Mouse (Mus musculus) right cerebral cortex, postnatal 10 days (tissue): ENCODE data around the gene Sgsm2.
A peak's percentile ranks its signal among the peaks of the same experiment; 100 is the strongest.
"Not testable (repeated sequence)": the region's sequence is repeated elsewhere in the genome, so short reads cannot be mapped to it uniquely, and the experiment has no call there.

ENCODE experiments used
- DNase-seq, 2 experiments: peaks; one replicate each; pipeline ENCODE4 v3.0.0; 2021; ENCODE audit warnings: low spot score in 2 of 2

The Sgsm2 gene

DNA sequence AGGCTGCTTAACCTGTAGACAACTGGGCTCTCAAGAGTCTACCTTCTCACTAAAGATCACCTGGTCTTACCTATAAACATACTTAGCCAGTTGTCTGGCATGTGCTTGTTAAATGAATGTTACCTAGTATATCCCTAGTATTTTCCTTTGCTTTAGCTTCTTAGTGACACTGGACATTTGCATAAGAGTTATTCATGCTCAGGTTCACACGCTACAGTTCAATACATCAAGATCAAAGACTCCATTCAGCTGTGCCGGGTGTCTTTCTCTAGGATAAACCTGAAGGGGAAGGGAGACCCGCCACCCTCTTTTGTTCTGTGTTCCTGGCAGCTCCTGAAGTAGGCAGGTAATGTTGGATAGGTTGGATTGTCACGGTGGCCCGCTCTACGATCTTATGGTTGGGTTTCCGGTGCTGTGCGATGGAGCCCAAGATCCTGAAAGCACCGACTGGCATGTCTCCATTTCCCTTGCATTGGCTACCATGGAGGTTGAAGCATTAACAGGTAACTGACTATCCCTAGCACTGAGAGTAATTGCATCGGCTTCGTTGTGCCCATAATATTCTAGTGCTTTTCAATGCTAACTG is 67.8 kb downstream of the Sgsm2 start:
- peak in 1 of 2 experiments; percentile 28 for DNase-seq

DNA sequence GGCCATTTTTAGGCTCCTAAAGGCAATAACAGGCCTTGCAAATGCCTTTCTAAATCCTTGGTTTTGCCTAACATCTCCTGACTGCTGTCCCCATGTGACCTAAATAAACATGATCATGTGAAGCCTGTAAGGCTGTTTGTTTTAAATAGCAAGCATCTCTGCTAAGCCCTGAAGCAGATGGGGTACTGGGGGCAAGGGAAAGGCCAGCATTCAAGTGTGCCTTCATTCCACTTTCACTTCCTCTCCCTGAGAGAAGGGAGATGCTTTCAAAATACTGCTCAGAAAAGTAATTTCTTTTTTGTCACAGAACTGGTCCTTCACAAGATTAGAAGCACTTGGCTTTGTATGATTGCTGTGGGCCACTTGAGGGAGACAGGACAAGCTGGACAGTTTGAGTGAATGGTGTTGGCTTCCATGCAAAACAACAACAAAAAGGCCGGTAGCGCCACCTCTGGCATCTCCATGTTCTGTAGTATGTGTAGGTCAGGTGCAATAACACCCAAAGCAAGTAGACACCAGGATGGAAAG is 68.4 kb downstream of the Sgsm2 start:
- peak; percentile 34 to 49 for DNase-seq

DNA sequence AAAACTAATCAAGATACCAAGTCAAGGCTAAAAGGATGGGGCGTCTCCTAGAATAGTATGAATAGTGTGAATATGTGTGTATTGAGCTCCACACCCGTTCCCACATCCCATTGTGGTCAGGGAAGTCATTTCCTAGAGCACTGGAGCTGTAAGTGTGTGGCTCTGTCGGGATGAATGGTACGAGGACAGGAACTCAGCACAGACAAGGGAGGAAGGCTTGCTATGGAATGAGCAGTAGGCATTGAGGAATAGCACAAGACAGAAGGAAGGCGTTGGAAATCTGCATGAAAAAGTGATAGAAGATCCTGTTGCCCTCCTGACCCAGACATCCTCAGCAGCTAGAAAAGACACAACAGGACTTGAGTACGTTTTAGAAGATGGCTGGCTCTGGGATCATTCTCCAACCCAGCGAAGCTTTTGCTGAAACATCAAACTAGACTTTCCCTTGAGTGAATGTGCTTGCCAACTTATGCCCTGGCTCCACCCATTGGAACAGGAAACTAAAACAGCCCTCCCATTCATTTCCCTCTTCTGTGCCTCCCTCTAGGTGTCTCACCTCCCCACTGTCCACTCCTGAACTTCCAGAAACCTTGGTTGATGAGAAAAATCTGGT is 69.0 kb downstream of the Sgsm2 start:
- peak in 1 of 2 experiments; percentile 21 for DNase-seq

DNA sequence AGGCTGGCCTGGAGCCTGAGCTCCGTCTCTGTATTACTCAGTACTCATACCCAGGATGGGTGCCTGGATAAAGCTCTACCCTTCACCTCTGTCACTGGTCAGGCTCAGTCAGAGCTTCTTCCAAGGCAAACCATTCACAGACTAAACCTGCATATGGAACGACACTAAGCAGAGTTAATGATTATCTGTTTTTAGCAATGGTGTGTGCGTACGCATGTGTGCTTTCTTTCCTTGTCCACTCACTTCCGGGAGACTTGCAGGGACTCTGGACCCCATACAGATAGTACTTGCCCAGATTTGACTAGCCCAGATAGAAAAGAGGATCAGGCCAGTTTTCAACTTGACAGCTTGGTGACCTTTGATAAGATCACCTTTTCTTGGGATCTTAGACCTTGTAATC is 70.2 kb downstream of the Sgsm2 start:
- no peak for DNase-seq

DNA sequence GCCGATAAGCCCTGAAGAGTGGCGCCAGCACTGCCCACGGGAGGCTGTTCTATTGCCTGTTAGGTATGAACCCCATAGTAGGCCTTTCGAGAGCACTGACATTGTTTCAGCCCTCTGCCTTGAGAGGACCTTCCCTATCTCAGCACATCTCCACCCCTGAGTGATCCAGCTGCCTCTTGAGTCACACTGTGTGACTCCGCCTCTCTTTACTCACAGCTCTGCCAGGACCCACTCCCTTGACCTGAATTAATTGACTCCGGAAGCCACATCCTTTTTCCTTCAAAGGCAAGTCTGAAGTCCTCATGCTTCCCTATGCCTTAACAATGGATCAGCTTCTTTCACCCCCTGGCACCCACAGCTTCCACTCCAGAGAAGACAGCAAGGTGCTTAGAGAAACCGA is 70.7 kb downstream of the Sgsm2 start:
- no peak for DNase-seq

DNA sequence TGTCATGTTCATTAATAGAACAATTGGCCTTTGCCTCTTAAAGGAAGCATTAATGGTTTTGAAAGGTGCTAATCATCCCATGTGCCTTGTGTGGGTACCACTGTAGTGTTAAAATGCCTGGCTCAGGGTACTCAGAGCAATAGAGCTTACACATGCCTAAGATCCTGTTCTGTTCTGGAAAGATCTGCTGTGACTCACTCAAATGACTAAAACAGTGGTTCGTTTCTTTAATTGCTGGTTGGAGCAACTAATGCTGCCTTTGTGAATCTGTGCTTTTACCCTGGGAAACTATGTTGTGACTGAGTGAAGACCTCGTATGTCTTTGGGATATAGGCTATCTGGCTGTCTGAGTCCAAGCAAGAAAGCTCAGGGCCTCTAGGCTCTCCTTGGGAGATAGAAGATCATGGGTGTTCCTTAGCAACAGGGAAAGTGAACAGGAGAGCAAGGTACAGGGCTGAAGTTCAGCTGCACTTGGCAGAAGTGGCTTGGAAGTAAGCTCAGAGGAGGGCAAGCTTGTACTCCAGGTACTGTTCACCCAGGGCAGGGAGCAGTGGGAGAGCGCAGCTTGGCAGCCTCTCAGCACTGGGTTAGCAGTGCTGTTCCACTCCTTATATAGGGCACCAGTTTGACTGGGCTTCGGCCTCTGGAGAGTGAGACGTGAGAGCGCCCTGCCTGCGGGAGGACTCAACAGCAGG is 74.0 kb downstream of the Sgsm2 start:
- no peak for DNase-seq

DNA sequence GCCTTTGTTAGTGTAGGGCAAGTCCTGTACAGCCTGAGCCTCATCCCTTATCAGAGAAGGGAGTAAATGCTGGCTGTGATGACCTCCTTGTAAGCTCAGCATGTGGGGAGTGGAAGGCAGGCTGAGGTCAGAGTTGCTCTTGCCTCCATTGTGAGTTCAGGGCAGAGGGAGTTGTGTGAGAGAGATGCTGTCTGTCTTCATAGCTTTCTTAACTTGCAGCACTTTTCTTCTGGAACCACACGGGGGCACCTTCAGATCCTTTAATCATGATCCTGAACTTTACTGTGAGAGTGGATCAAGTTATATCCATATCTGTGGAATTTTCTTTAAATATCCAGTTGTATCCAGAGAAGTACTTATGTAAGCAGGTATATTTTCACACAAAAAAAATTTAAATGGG is 75.4 kb downstream of the Sgsm2 start:
- peak; percentile 49 to 57 for DNase-seq

DNA sequence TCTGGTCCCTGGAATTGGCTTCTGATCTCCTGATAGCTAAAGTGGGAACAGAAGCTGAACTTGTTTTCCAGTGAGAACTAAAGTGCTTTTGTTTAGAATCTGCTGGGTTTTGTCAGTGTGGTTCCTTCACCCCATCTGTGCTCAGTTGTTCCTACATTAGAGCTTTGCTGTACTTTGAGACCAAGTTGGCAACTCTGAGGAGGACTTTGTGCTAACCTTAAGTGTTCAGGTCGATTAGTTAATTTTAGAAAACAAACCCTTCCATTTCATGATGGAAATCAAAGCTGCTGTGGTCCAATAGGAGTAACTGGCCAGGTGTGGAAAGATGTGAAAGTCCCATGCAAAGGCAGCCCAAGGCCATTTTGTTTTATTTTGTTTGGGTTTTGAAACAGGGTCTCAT is 75.9 kb downstream of the Sgsm2 start:
- DNase-seq = no peak

DNA sequence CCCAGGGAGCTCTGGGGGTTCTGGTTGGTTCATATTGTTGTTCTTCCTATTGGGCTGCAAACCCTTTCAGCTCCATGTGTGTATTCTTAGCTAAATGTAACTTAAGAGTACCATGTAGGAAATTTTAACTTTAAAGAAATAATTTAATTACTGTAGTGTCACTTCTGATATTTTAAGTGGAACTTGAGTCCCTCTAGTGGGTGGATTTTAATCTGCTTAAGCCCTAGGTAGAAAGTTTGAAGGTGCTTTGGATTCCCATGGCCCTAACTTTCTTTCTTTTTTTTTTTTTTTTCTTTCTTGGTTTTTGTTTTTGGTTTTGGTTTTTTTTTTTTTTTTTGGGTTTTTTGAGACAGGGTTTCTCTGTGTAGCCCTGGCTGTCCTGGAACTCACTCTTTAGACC is 81.1 kb downstream of the Sgsm2 start:
- DNase-seq = no peak

DNA sequence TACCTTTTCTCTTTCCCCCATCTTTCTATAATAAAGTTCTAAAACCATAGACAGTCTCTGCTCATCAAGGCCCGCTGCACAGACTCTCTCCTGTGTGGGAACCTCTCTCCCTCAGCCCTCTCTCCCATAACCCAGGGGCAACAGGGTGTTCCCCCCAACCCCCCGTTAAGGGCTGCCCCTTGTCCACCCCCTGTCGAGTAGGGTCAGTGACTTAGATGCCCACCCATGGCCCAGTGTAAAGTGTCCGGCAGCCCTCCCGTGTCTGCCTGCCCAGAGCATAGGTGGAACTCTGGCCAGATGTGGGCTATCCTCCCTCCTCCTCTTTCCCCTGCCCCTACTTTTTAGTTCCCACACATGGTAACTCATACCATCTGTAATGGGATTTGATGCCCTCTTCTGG is 85.3 kb downstream of the Sgsm2 start:
- DNase-seq = no peak

DNA sequence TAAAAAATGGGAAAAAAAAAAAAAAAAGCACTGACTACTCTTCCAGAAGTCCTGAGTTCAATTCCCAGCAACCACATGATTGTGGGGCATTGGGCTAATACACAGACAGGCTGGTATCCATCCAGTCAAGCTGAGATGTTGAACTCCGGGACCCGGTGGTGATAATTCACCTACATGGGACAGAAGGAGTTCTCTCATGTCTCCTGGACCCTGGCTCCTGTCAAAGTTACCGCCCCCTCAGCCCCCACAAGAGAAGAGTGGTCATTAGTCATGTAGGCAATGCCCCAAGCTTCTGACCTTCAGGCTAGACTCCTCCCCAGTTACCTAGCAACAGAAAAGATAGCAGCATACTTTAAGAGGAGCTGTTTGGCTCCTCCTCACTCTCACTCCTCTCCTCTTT is 85.8 kb downstream of the Sgsm2 start:
- DNase-seq = not testable (repeated sequence)

DNA sequence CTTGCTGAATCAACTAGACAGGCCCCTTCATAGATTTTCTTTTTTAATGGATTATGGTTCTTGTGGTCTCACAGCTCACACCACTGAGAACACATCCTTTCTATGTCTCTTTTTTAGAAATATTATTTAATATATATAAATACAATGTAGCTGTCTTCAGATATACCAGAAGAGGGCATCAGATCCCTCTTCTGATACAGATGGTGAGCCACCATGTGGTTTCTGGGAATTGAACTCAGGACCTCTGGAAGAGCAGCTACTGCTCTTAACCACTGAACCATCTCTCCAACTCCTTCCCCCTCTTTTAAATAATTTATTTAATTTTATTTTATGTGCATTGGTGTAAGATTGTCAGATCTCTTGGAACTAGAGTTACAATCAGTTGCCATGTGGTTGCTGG is 86.7 kb downstream of the Sgsm2 start:
- DNase-seq = no peak

DNA sequence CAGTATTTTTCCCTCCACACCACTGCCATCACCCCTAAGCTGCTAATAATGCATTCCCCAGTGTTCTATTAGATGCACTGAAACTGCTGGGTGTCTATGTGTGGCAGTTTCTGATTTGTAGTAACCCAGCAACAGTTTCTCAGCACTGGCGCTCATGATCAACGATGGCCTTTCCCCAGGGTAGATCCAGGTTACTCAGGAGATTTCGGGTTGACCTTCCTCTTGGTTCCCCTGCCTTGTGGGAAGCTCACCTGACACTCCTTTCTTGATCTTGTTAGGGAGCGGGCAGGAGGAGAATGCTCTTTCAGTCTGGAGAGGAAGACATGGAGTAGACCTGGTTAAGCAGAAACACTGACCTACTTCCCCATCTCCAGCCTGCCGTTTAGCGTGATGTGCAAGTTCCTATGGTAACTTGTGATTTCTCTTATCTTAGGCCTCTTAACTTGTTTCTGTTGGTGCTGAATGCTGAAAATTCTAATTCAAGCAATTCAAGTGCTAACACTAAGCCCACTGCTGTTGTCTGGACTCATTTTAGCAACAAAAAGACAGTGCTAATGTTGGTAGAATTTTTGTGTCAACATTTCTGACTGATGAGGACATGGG is 88.5 kb downstream of the Sgsm2 start:
- DNase-seq = no peak

DNA sequence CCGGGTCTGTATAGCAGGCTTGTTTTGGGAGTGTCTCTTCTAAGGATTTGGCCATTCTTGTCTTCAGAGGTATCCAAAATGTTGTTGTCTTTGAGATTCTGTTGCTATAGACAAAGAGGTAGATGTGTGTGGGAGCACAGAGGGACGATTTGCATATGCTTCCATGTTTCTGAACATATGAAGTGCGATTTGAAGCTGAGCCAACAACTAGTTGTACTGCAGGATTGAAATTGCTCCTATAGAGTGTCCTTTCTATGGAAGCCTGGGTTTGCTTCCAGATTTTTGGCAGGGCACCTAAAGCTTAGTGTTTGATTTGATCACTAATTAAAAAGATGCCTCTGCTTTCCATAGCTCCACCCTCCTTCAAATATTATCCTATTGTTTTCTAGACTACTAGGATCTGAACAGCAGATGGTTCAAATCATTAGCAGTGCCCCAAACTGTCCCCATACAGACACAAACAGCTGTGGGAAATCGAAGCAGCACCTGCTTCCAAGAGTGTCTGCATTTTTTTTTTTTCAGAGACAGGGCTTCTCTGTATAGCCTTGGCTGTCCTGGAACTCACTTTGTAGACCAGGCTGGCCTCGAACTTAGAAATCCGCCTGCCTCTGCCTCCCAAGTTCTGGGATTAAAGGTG is 89.5 kb downstream of the Sgsm2 start:
- DNase-seq = no peak

DNA sequence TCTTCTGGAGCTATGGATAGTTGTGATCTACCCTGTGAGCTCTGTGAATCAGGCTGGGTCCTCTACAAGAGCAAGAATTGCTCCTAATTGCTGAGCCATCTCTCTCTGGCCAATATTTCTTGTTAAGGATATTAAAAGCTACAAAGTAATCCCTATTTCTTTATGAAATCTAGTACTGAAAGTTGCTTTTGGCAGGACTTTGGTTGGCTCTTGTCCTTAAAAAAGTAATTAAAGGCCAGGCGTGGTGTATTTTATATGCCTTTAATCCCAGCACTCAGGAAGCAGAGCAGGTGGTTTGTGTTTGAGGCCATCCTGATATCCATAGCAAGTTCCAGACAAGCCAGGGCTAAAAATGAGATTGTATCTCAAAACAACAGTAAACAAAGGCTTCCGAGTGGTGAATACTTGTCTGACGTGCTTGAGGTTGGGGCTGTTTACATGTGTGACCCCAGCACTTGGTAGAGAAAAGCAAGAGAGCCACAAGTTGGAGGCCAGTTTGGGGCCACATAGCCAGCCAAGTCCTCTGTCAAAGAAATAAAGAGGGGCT is 92.7 kb downstream of the Sgsm2 start:
- DNase-seq = no peak

DNA sequence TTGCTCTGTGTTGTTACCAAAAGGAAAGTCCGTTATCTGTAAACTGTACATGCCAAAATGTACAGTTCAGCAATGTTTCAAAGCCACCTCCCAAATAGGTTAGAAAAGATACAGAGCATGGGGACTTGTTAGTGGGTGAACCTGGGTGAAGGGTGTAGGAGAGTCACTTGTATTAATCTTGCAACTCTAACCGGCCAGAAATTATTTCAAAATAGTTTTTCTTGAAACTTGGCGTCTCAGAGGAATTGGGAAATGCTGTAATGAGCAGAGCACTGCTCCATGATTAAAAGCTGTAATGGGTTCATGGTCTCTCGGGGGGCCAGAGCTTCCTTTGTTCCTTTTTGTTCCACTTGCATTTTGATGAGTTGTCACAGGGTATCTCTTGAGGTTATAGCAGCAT is 96.2 kb downstream of the Sgsm2 start:
- no peak for DNase-seq
